Mouse (Mus musculus) T-helper 2 cell (primary cell): ENCODE data around the gene Ppil1.

Experiments
- in situ Hi-C: fragments of 300-600 bp; cut with MboI, MseI; formaldehyde crosslinking; loops from one replicate; pipeline ENCODE4 v1.15.1; 2025; ENCODE audit warnings: high pct_unique_total_duplicates

The Ppil1 gene

GRCm38 (mm10) chr17:29263840-29264633, at the start of gene Ppil1:
TSS of gene Ppil1 (minus strand) at chr17:29264186.
- in situ Hi-C loops: loop anchor here (10.0 kb wide), 1 partner anchor 1811 kb away; no protein-coding TSS in a partner anchor

GRCm38 (mm10) chr17:29313300-29313699, 49.3 kb upstream of the Ppil1 start:
- in situ Hi-C loops: no loop called here

- in situ Hi-C loops: no loop called here
Observed at GRCm38 (mm10) chr17:29312082-29312481, 48.1 kb upstream of the Ppil1 start.

GRCm38 (mm10) chr17:29311602-29312001, 47.6 kb upstream of the Ppil1 start:
- in situ Hi-C loops: no loop called here

- in situ Hi-C loops: no loop called here
Observed at GRCm38 (mm10) chr17:29310056-29310623, 46.2 kb upstream of the Ppil1 start.

GRCm38 (mm10) chr17:29305871-29306270, 41.9 kb upstream of the Ppil1 start:
- in situ Hi-C loops: no loop called here

- in situ Hi-C loops: no loop called here
Observed at GRCm38 (mm10) chr17:29305058-29305806, 41.2 kb upstream of the Ppil1 start.

- in situ Hi-C loops: no loop called here
Observed at GRCm38 (mm10) chr17:29304376-29305057, 40.5 kb upstream of the Ppil1 start.

GRCm38 (mm10) chr17:29303856-29304255, 39.9 kb upstream of the Ppil1 start:
- in situ Hi-C loops: no loop called here

GRCm38 (mm10) chr17:29303087-29303486, 39.1 kb upstream of the Ppil1 start:
- in situ Hi-C loops: no loop called here

- in situ Hi-C loops: no loop called here
Observed at GRCm38 (mm10) chr17:29302149-29302548, 38.2 kb upstream of the Ppil1 start.

GRCm38 (mm10) chr17:29301421-29301820, 37.4 kb upstream of the Ppil1 start:
- in situ Hi-C loops: no loop called here

GRCm38 (mm10) chr17:29300926-29301325, 36.9 kb upstream of the Ppil1 start:
- in situ Hi-C loops: no loop called here

- in situ Hi-C loops: no loop called here
Observed at GRCm38 (mm10) chr17:29299282-29299681, 35.3 kb upstream of the Ppil1 start.

GRCm38 (mm10) chr17:29297813-29298212, 33.8 kb upstream of the Ppil1 start:
- in situ Hi-C loops: no loop called here

- in situ Hi-C loops: no loop called here
Observed at GRCm38 (mm10) chr17:29297321-29297720, 33.3 kb upstream of the Ppil1 start.

GRCm38 (mm10) chr17:29295835-29296234, 31.8 kb upstream of the Ppil1 start:
- in situ Hi-C loops: no loop called here

GRCm38 (mm10) chr17:29293807-29294605, 30.0 kb upstream of the Ppil1 start:
- in situ Hi-C loops: no loop called here

GRCm38 (mm10) chr17:29292996-29293395, 29.0 kb upstream of the Ppil1 start:
- in situ Hi-C loops: no loop called here

GRCm38 (mm10) chr17:29291793-29292192, 27.8 kb upstream of the Ppil1 start:
- in situ Hi-C loops: no loop called here
